Mouse (Mus musculus) liver, embryonic 14.5 days (tissue): ENCODE results near the gene Slu7.

Experiments used
- CTCF ChIP-seq: IDR thresholded peaks from 2 replicates; pipeline ENCODE4 v1.5.1; 2016; ENCODE audit warnings: antibody characterized with exemption, low read depth, control low read depth
- EP300 ChIP-seq: IDR thresholded peaks from 2 replicates; pipeline ENCODE4 v1.6.1; 2016; ENCODE audit warnings: antibody characterized with exemption, low read depth

DNA sequence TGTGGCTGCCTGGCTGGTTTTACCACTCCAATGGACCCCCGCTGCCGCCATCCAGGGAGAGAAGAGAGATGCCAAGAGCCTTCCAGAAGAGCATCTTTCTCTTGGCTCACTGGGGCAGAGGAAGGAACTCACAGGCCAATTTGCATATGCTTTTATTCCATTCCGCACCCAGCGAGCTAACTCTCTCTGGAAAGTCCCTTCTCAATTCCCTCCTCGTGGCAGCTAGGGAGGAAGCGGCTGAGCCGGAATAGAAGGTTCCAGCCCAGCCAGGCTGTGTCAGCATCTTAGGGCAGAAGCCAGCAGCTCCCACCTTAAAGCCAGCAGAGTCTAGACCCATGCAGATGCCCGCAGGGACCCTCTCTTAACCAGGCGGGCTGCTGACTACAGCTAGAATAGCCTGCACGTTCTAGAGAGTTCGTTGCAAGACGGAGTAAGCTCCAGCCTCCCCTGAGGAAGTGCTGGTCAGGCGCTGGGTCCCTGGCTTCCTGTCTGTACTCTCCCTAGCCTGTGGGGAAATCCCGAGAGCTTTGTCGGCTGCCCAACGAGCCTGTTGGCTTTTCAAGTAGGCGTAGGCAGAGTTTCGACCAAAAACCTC, 48.4 kb upstream of the Slu7 start:
- TF ChIP-seq EP300 (no peak), CTCF (no peak)
